Mouse (Mus musculus): ENCODE measurements at regions not wholly inside any gene's neighbourhood (a gene's known extent, or its start where the extent isn't known, plus 50 kb on each side); places are given as distances from the start of the nearest gene placed in this dataset.

GRCm38 (mm10) chr7:133440711-133441110 lies 161.2 kb downstream of the Tex36 start:
- TF ChIP-seq POLR2A (IDR thresholded peaks at IDR 0.05; ENCODE audit: borderline replicate concordance, extremely low read depth, low read depth, low read length) (no peak), CTCF (IDR thresholded peaks at IDR 0.05; ENCODE audit: insufficient read depth, low read length) (no peak)
